Mouse (Mus musculus) kidney, embryonic 16.5 days (tissue): ENCODE measurements around the gene Gm6268. TPM values are rescaled to one million over a fixed set of nuclear protein-coding genes. Genes with fewer than 3 reads are reported as not detected.

ENCODE experiments used
- microRNA-seq: library from miRNA; unstranded; fragments of <30 nt; microRNA quantifications from one replicate; pipeline ENCODE4, GENCODE M21; 2016
- polyA plus RNA-seq: library from polyadenylated mRNA; unstranded; fragments of >200 nt; fragmentation: Nextera tagmentation; extraction: Ambion mirVana; gene quantifications from 2 replicates; pipeline ENCODE4 v1.2.1, GENCODE M21; 2015

Gene Gm6268
- polyA plus RNA-seq, 1 experiment from 2014 or later, result not detected

Small RNAs within 50 kb of the gene (microRNA-seq; reads per million reads assigned to microRNA genes)
- not detected for gene Gm44485

Other genes starting within 250 kb of the Gm6268 start
- 5.1 and 6.1 TPM in 2 replicates for gene Zcchc12, start 205.4 kb upstream of the Gm6268 start, polyA plus RNA-seq
- gene Lonrf3, start 72.9 kb upstream of the Gm6268 start, polyA plus RNA-seq, result 0.17 and 0.24 TPM in 2 replicates
- gene Gm14569, start 90.5 kb downstream of the Gm6268 start, polyA plus RNA-seq, result not detected in 2 replicates
- gene Pgrmc1, start 196.9 kb downstream of the Gm6268 start, polyA plus RNA-seq, result 304 and 318 TPM in 2 replicates
- 3.3 and 3.4 TPM in 2 replicates for gene Akap17b, start 244.1 kb downstream of the Gm6268 start, polyA plus RNA-seq